Mouse (Mus musculus) heart, embryonic 11.5 days (tissue): ENCODE results near the gene Map4k3. TPM values are rescaled to one million over a fixed set of nuclear protein-coding genes. Genes with fewer than 3 reads are reported as not detected.

Source experiments
- ATAC-seq: fragments of 200-750 bp; cut with Nextera tagmentation; replicated peaks from 2 replicates; pipeline ENCODE4 v1.8.0; 2017; ENCODE audit warnings: moderate library complexity; ENCODE audit not compliant: insufficient number of reproducible peaks, low FRiP score, low TSS enrichment
- H3K27ac ChIP-seq: fragments of 300-500 bp; sonication (generic); 2 replicates; pipeline ENCODE4 v1.5.1; 2014; ENCODE audit warnings: mild to moderate bottlenecking, low read depth, low read length
- H3K27me3 ChIP-seq: fragments of 300-500 bp; sonication (generic); 2 replicates; pipeline ENCODE4 v1.6.1; 2014; ENCODE audit warnings: mild to moderate bottlenecking, low read length, mixed read lengths; ENCODE audit not compliant: control insufficient read depth, insufficient read depth
- H3K36me3 ChIP-seq: fragments of 300-500 bp; sonication (generic); 2 replicates; pipeline ENCODE4 v1.6.1; 2014; ENCODE audit warnings: mild to moderate bottlenecking, low read length, moderate library complexity, mixed read lengths; ENCODE audit not compliant: control insufficient read depth, insufficient read depth
- H3K4me1 ChIP-seq: fragments of 300-500 bp; sonication (generic); 2 replicates; pipeline ENCODE4 v1.6.1; 2014; ENCODE audit warnings: low read length; ENCODE audit not compliant: control insufficient read depth, insufficient read depth
- H3K4me2 ChIP-seq: fragments of 300-500 bp; sonication (generic); 2 replicates; pipeline ENCODE4 v1.6.1; 2014; ENCODE audit warnings: mild to moderate bottlenecking, moderate library complexity
- H3K4me3 ChIP-seq: fragments of 300-500 bp; sonication (generic); 2 replicates; pipeline ENCODE4 v1.5.1; 2014; ENCODE audit warnings: low read depth, low read length
- H3K9ac ChIP-seq: fragments of 300-500 bp; sonication (generic); 2 replicates; pipeline ENCODE4 v1.6.1; 2014; ENCODE audit warnings: mild to moderate bottlenecking, low read depth, low read length, moderate library complexity
- H3K9me3 ChIP-seq: fragments of 300-500 bp; sonication (generic); replicated peaks from 2 replicates; pipeline ENCODE4 v1.6.1; 2016; ENCODE audit warnings: low read length; ENCODE audit not compliant: control insufficient read depth
- WGBS: fragments of 180-500 bp; shearing (Covaris S2); extraction: QIAGEN DNeasy Blood & Tissue Kit; methylation state at CpG from one replicate; pipeline ENCODE4 v1.1.7; 2014; ENCODE audit not compliant: insufficient replicate concordance; 5-methylcytosine and 5-hydroxymethylcytosine counted together
- polyA plus RNA-seq: library from polyadenylated mRNA; unstranded; fragments of >200 nt; fragmentation: Nextera tagmentation; extraction: Ambion mirVana; gene quantifications from 2 replicates; pipeline ENCODE4 v1.2.1, GENCODE M21; 2014

The Map4k3 gene
- 20.4 and 22.0 TPM in 2 replicates for polyA plus RNA-seq

DNA sequence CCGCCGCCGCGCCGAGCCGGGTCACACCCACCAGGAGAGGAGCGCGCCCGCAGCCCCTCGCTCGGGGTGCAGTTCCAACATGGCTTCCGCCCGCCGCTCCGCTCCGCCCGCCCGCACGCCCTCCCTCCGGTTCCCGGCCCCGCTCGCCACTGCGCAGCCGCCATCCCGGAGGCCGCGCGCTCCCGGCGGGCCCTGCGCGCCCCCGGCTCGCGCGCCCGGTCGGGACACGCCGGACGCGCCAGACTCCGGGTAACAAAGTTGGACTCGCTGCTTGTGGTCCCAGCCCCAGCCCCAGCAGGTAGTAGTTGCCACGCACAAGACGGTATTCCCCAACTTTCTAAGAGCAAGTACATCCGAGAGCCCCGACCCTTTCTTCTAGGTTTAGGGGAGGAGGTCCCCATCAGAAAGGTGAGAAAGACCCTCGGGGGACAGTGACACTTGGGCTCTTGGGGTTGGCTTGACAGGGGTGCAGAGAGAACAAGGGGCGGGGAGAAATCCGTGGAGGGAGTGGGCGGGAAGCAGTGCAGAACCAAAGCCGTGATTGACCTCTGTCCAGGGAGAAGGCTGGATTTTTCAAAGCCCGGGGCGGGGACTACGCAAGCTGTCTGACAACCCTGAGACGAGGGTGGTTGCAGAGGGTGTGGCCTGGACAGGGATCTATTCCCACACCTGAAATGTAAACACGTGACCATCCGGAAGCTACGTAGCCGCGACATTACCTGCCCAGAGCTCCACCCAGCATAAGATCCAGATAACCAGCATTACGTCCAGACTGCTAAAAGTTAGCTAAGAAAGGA is at the start of gene Map4k3:
Gene Map4k3, minus strand, starts transcription at position 424 of the 797 bp plus-strand sequence.
- Histone ChIP-seq H3K4me1 (peaks cover 28% of the 10 kb centered on the region), H3K27ac (peak within 1 kb of the TSS; percentile 98), H3K9ac (peak within 1 kb of the TSS; percentile 88), H3K36me3 (no peaks in the 10 kb centered on the region), H3K9me3 (no peaks in the 10 kb centered on the region), H3K27me3 (no peaks in the 10 kb centered on the region), H3K4me2 (peak within 1 kb of the TSS; percentile 85), H3K4me3 (peak within 1 kb of the TSS; percentile 75)
- peak; percentile 91 for ATAC-seq
- WGBS: under 1% methylated on average over 52 of the region's 64 CpGs

DNA sequence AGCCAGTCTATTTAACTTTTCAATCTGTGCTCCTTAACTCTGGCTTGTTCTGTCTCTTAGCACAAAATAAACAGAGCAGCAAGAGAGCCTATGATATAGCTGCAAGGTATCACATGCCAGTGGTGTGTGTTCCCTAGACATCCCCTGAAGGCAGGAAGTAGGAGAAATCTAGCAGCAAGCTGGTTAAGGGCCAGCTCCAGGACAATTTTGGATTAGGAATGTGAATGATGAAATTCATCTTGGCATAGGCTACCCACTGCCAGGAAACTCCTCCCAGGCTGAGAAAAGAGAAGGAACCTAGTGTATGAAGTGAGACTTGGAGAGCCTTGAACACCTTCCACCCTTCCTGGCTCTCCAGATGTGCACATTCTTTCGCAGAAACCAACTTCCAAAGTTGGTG is 49.3 kb upstream of the Map4k3 start:
- Histone ChIP-seq H3K9ac (no peak overlapping the region), H3K4me1 (no peaks in the 10 kb centered on the region), H3K4me3 (no peak overlapping the region), H3K27me3 (no peaks in the 10 kb centered on the region), H3K4me2 (no peak overlapping the region), H3K27ac (no peak overlapping the region), H3K36me3 (no peaks in the 10 kb centered on the region), H3K9me3 (no peaks in the 10 kb centered on the region)
- WGBS: 63% methylated on average over 1 of the region's 1 CpGs
- no peak for ATAC-seq

DNA sequence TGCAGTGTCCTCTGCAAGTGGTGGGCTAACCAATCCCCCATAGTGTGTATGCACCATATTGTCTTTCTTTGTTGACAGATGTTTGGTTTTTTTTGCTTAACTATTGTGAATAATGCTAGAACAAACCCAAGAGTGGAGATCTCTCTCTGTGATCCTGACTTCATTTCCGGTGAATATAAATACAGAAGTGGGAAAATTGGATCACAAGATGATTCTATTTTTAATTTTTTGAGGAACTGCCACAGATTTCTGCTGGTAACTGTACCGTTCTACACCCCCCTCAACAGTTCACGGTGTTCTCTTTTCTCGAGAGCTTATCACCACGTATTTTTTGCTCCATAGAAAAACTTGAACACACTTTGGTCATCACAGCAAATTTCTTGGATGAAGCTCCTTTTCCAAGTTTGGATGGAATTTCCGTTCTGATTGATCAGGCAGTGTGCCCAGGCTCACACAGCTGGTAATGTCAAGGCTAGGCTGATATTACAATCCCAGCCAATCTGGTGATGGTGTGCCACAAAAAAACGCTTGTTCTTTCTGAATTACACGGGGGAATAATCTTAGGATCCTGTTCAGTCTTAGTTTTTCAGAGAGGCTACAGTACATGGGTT is 47.0 kb upstream of the Map4k3 start:
- Histone ChIP-seq H3K4me2 (no peak overlapping the region), H3K27ac (no peak overlapping the region), H3K9ac (no peak overlapping the region), H3K36me3 (no peaks in the 10 kb centered on the region), H3K27me3 (no peaks in the 10 kb centered on the region), H3K4me3 (no peak overlapping the region), H3K9me3 (no peaks in the 10 kb centered on the region), H3K4me1 (no peaks in the 10 kb centered on the region)
- ATAC-seq: no peak
- 73% methylated on average over 8 of the region's 8 CpGs for WGBS

DNA sequence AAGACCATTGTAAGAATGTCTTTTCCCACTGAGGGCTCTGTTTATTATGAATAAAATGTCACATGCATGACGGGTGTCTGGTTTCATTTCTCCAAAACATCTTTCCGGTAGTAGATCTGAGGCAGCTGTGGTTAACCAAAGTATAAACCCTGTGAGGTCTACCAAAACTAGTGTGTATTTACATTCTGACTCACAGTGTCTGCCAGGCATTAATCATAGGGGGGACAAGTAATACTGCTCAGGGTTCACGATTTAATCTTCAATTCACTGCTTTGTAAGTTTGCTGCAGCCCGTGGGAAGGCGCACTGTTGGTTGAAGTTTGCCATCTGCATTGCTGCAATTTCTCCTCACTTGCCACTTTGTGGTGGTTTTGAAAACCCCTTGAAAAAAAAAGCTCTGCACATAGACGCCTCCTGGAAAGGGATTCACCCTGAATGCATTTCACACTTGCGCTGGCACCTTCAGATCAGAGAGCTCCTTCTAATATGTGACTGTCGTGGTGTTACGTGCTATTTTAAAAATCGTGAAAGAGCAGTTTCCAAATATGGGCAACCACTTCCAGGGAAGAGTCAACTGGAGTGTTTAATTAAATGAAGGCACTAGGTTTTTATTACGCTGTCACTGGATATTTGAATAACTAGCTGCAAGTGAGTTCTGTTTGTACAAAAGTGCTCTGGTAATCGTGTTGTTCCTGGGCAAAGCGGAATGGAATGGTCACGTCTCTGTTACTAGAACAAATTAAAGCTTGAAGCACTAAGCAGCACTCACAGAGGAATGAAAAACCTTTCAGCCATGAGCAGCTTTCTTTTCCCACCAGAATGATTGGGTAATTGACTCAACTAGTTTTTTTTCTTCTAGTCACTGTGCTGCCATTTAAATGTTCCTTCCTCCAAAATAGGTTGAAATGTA is 44.5 kb upstream of the Map4k3 start:
- Histone ChIP-seq H3K9ac (no peak overlapping the region), H3K4me1 (no peaks in the 10 kb centered on the region)
- 58% methylated on average over 14 of the region's 14 CpGs for WGBS

DNA sequence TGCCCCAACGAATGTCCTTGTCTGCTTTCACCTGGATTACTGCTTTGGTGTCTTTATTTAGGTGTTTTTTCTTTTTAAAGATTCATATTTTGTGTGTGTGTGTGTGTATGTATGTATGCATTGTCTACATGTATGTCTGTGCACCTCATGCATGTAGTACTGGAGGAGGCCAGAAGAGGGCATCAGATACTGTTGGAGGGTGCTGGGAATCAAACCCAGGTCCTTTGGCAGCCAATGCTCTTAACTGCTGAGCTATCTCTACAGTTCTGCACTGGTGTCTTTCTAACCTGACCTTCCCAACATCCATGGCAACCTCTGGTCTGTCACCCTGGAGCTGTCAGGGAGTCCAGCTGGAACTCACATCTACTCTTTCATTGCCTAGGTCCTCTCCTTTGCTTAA is 41.8 kb upstream of the Map4k3 start:
- 76% methylated on average over 1 of the region's 1 CpGs for WGBS
- H3K9me3 ChIP-seq: no peaks in the 10 kb centered on the region
- H3K9ac ChIP-seq: no peak overlapping the region
- H3K4me1 ChIP-seq: no peaks in the 10 kb centered on the region
- no peak for ATAC-seq
- no peak overlapping the region for H3K27ac ChIP-seq
- H3K4me2 ChIP-seq: no peak overlapping the region
- no peaks in the 10 kb centered on the region for H3K27me3 ChIP-seq
- no peaks in the 10 kb centered on the region for H3K36me3 ChIP-seq
- H3K4me3 ChIP-seq: no peak overlapping the region

More for the DNA sequence above, 44.5 kb upstream of the Map4k3 start:
- Histone ChIP-seq H3K27ac (no peak overlapping the region), H3K4me2 (no peak overlapping the region), H3K36me3 (no peaks in the 10 kb centered on the region), H3K9me3 (no peaks in the 10 kb centered on the region), H3K27me3 (no peaks in the 10 kb centered on the region), H3K4me3 (no peak overlapping the region)
- no peak for ATAC-seq

DNA sequence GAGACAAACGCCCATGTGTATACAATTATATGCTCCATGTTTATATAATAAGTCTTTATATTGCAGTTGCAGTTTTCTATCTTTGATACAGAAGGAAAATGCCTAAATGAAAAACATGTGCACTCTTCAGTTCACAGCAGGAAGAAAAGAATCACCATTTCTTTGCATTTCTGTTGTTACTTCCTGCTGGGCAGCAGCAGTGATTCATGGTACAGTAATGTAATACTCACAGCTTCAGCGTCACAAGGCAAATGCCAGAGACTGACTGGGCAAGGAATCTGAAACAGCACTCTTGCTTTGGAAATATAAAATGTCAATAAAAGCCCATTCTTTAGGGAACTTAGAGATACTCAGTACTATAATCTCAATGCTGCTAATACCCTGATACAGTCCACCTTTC is 36.9 kb upstream of the Map4k3 start:
- no peak overlapping the region for H3K4me2 ChIP-seq
- no peak for ATAC-seq
- no peak overlapping the region for H3K9ac ChIP-seq
- no peak overlapping the region for H3K27ac ChIP-seq
- H3K36me3 ChIP-seq: no peaks in the 10 kb centered on the region
- no peaks in the 10 kb centered on the region for H3K27me3 ChIP-seq
- no peaks in the 10 kb centered on the region for H3K9me3 ChIP-seq
- 53% methylated on average over 2 of the region's 2 CpGs for WGBS
- H3K4me1 ChIP-seq: peaks cover 8% of the 10 kb centered on the region
- no peak overlapping the region for H3K4me3 ChIP-seq

DNA sequence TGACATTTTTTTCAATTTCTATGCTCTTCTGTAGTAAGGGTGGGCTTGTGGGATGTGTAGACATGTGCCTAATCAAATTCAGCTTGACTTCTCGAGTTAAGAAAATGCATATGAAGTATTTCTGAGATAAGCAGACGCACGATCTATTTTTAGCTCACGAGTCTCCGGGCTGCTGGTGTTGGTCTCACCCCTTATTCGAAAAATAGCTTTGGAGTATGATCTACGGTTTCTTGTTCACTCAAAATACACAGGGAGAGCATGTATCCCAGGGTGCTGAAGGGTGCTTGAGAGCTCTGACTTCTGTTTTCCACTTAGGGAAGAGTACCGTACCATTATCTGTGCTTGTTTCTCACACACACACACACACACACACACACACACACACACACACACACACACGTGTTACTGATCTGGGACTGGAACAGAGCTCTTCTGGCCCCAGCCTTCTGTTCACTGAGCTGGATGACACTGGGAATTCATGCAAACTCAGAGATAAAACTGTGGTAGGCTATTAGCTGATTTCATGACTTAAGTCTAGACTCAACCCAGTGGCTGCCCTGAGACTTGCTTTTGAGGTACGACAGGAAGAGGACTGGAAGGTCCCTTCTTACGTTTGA is 34.9 kb upstream of the Map4k3 start:
- no peaks in the 10 kb centered on the region for H3K9me3 ChIP-seq
- peak; percentile 22; the same call in 1 of the 2 replicates for ATAC-seq
- no peaks in the 10 kb centered on the region for H3K27me3 ChIP-seq
- peak overlapping the region; percentile 43 for H3K4me2 ChIP-seq
- peak overlapping the region; percentile 81 for H3K27ac ChIP-seq
- no peak overlapping the region for H3K4me3 ChIP-seq
- peaks cover 8% of the 10 kb centered on the region for H3K4me1 ChIP-seq
- no peaks in the 10 kb centered on the region for H3K36me3 ChIP-seq
- 21% methylated on average over 11 of the region's 11 CpGs for WGBS
- H3K9ac ChIP-seq: no peak overlapping the region; the same call in 1 of the 2 replicates
